In genomic region chr9:102504716-102505378, GRCm38 (mm10) we compare ENCODE assay signal across 17 mouse cellular contexts. TPM values are rescaled to one million over a fixed set of nuclear protein-coding genes. Genes with fewer than 3 reads are reported as not detected.
A peak's percentile ranks its signal among the peaks of the same experiment; 100 is the strongest.
DNase-seq lines count a peak whose midpoint lies in the region; ATAC-seq and TF ChIP-seq lines count a peak whose summit lies in the region.
"Had no signal": no experiment of that assay in that cellular context is flagged by ENCODE, and none has a peak within 500 bp of the region (broad histone marks: within the 10 kb centered on the region; RNA-seq: fewer than 3 reads in every experiment).

No protein-coding gene starts in this region.

- H3K4me2 ChIP-seq in embryonic facial prominence, embryonic 14.5 days (ENCODE audit: low read depth, low read length), result no peak overlapping the region
- no peak overlapping the region for H3K4me2 ChIP-seq in midbrain, postnatal 0 days (ENCODE audit: low read depth, low read length, poor library complexity, severe bottlenecking)
- no peak overlapping the region for H3K4me2 ChIP-seq in midbrain, embryonic 14.5 days (ENCODE audit: low read length)
- peak overlapping the region; percentile 40 for H3K4me2 ChIP-seq in myocyte (ENCODE audit: low read depth)

- TF ChIP-seq POLR2A in myocyte (IDR thresholded peaks at IDR 0.05; ENCODE audit: insufficient read length, low read depth), result no peak

- no peak for TF ChIP-seq CTCF in midbrain, postnatal 0 days (IDR thresholded peaks at IDR 0.05)

- H3K9me3 ChIP-seq in embryonic facial prominence, embryonic 14.5 days (ENCODE audit: control insufficient read depth, low read length), result no peaks in the 10 kb centered on the region
- H3K9me3 ChIP-seq in embryonic facial prominence, embryonic 10.5 days, result no peaks in the 10 kb centered on the region
- H3K9me3 ChIP-seq in midbrain, postnatal 0 days (ENCODE audit: low read length), result no peaks in the 10 kb centered on the region
- H3K9me3 ChIP-seq in midbrain, embryonic 14.5 days (ENCODE audit: control insufficient read depth, low read length), result no peaks in the 10 kb centered on the region
- H3K9me3 ChIP-seq in heart, embryonic 10.5 days, result no peaks in the 10 kb centered on the region
- H3K9me3 ChIP-seq: embryonic facial prominence, embryonic 13.5 days; limb, embryonic 15.5 days had no signal

- H3K36me3 ChIP-seq in embryonic facial prominence, embryonic 14.5 days (ENCODE audit: control insufficient read depth, insufficient read depth, low read length), result no peaks in the 10 kb centered on the region
- H3K36me3 ChIP-seq in embryonic facial prominence, embryonic 10.5 days (replicated peaks), result no peaks in the 10 kb centered on the region
- no peaks in the 10 kb centered on the region for H3K36me3 ChIP-seq in midbrain, postnatal 0 days (ENCODE audit: insufficient read depth, low read length)
- H3K36me3 ChIP-seq in midbrain, embryonic 14.5 days (ENCODE audit: control insufficient read depth, insufficient read depth, low read length), result no peaks in the 10 kb centered on the region
- no peaks in the 10 kb centered on the region for H3K36me3 ChIP-seq in heart, embryonic 10.5 days
- H3K36me3 ChIP-seq in myocyte (ENCODE audit: control insufficient read depth, insufficient read depth), result no peaks in the 10 kb centered on the region
- H3K36me3 ChIP-seq: embryonic facial prominence, embryonic 13.5 days; limb, embryonic 15.5 days had no signal

- DNase-seq in embryonic facial prominence, embryonic 14.5 days (ENCODE audit: low spot score), result no peak
- DNase-seq in embryonic facial prominence, embryonic 10.5 days (ENCODE audit: low spot score), result no peak
- DNase-seq in midbrain, postnatal 0 days (ENCODE audit: low spot score), result peak; percentile 6
- no peak for DNase-seq in midbrain, embryonic 14.5 days
- DNase-seq in heart, embryonic 10.5 days (ENCODE audit: low spot score), result no peak
- DNase-seq in MN1 (ENCODE audit: low spot score), result no peak
- no peak for DNase-seq in spleen, adult 12 weeks (ENCODE audit: low spot score)
- DNase-seq: adrenal gland, postnatal 14 days; kidney, adult 9 months; lung, embryonic 14.5 days had no signal

- H3K4me1 ChIP-seq in embryonic facial prominence, embryonic 14.5 days (ENCODE audit: control insufficient read depth, insufficient read depth, low read length), result peaks cover 7% of the 10 kb centered on the region; the same call in 1 of the 2 replicates
- H3K4me1 ChIP-seq in embryonic facial prominence, embryonic 10.5 days, result peaks cover 11% of the 10 kb centered on the region
- H3K4me1 ChIP-seq in midbrain, postnatal 0 days (ENCODE audit: insufficient read depth, low read length), result peaks cover 4% of the 10 kb centered on the region; the same call in 1 of the 2 replicates
- no peaks in the 10 kb centered on the region for H3K4me1 ChIP-seq in midbrain, embryonic 14.5 days (ENCODE audit: control insufficient read depth, insufficient read depth, low read length)
- H3K4me1 ChIP-seq in heart, embryonic 10.5 days, result peaks cover 15% of the 10 kb centered on the region

- ATAC-seq in embryonic facial prominence, embryonic 14.5 days (ENCODE audit: low read depth), result peak; percentile 60; the same call in 1 of the 2 replicates
- no peak for ATAC-seq in midbrain, postnatal 0 days (ENCODE audit: low FRiP score)
- ATAC-seq in midbrain, embryonic 14.5 days (ENCODE audit: low FRiP score, low TSS enrichment), result no peak
- ATAC-seq: forebrain, embryonic 14.5 days had no signal

- no peak overlapping the region for H3K9ac ChIP-seq in embryonic facial prominence, embryonic 14.5 days (ENCODE audit: low read depth, low read length)
- no peak overlapping the region for H3K9ac ChIP-seq in midbrain, postnatal 0 days (replicated peaks; ENCODE audit: low read length, poor library complexity, severe bottlenecking)
- H3K9ac ChIP-seq in midbrain, embryonic 14.5 days (replicated peaks; ENCODE audit: low read length), result no peak overlapping the region
- H3K9ac ChIP-seq: limb, embryonic 15.5 days; lung, embryonic 14.5 days had no signal

- H3K4me3 ChIP-seq in embryonic facial prominence, embryonic 14.5 days (ENCODE audit: low read depth, low read length), result no peak overlapping the region
- H3K4me3 ChIP-seq in embryonic facial prominence, embryonic 10.5 days, result no peak overlapping the region
- no peak overlapping the region for H3K4me3 ChIP-seq in midbrain, postnatal 0 days (ENCODE audit: low read depth, low read length)
- no peak overlapping the region for H3K4me3 ChIP-seq in midbrain, embryonic 14.5 days (replicated peaks; ENCODE audit: low read depth, low read length)
- H3K4me3 ChIP-seq in heart, embryonic 10.5 days, result no peak overlapping the region
- no peak overlapping the region for H3K4me3 ChIP-seq in myocyte

- H3K27ac ChIP-seq in embryonic facial prominence, embryonic 14.5 days (replicated peaks; ENCODE audit: low read depth, low read length), result no peak overlapping the region
- H3K27ac ChIP-seq in embryonic facial prominence, embryonic 10.5 days (replicated peaks), result no peak overlapping the region
- no peak overlapping the region for H3K27ac ChIP-seq in midbrain, postnatal 0 days (ENCODE audit: low read depth, low read length)
- no peak overlapping the region for H3K27ac ChIP-seq in midbrain, embryonic 14.5 days (replicated peaks; ENCODE audit: low read depth, low read length)
- H3K27ac ChIP-seq in heart, embryonic 10.5 days, result 0 out of 2 replicates have a peak overlapping the region, but pooled peaks have one; percentile 18
- H3K27ac ChIP-seq: embryonic facial prominence, embryonic 13.5 days; hindbrain, postnatal 0 days; left cerebral cortex, adult 2 months; limb, embryonic 15.5 days had no signal

- no peak overlapping the region for H3ac ChIP-seq in myocyte (ENCODE audit: control insufficient read depth, insufficient read length)

- H3K27me3 ChIP-seq in embryonic facial prominence, embryonic 14.5 days (replicated peaks; ENCODE audit: control insufficient read depth, insufficient read depth, low read length), result peaks cover 31% of the 10 kb centered on the region
- H3K27me3 ChIP-seq in embryonic facial prominence, embryonic 10.5 days (replicated peaks; ENCODE audit: low read depth, poor library complexity, severe bottlenecking), result peaks cover 63% of the 10 kb centered on the region
- no peaks in the 10 kb centered on the region for H3K27me3 ChIP-seq in midbrain, postnatal 0 days (ENCODE audit: insufficient read depth, low read length)
- H3K27me3 ChIP-seq in midbrain, embryonic 14.5 days (ENCODE audit: control insufficient read depth, insufficient read depth, low read length), result peaks cover 10% of the 10 kb centered on the region; the same call in 1 of the 2 replicates
- peaks cover 66% of the 10 kb centered on the region for H3K27me3 ChIP-seq in heart, embryonic 10.5 days (ENCODE audit: insufficient read depth, poor library complexity, severe bottlenecking)
- peaks cover 49% of the 10 kb centered on the region for H3K27me3 ChIP-seq in myocyte (ENCODE audit: control insufficient read depth, insufficient read depth, insufficient read length)

- no peaks in the 10 kb centered on the region for H3K79me2 ChIP-seq in myocyte (ENCODE audit: control insufficient read depth, insufficient read depth)

- WGBS in embryonic facial prominence, embryonic 14.5 days, result 87% methylated on average over 3 of the region's 3 CpGs
- WGBS in embryonic facial prominence, embryonic 10.5 days, result 77% methylated on average over 3 of the region's 3 CpGs
- WGBS in midbrain, postnatal 0 days, result 69% methylated on average over 3 of the region's 3 CpGs
- WGBS in midbrain, embryonic 14.5 days, result 79% methylated on average over 3 of the region's 3 CpGs
- WGBS in heart, embryonic 10.5 days, result 56% methylated on average over 3 of the region's 3 CpGs

TF ChIP-seq in myocyte, 11 proteins besides CTCF, POLR2A, EP300 and RAD21:
- TF ChIP-seq MAX (IDR thresholded peaks at IDR 0.05; ENCODE audit: low read depth) (no peak), POLR2AphosphoS2 (IDR thresholded peaks at IDR 0.05; ENCODE audit: insufficient read length, low read depth) (no peak), MYOD1 (IDR thresholded peaks at IDR 0.05; ENCODE audit: control insufficient read depth in 1 of 3, insufficient read length in 2 of 3, low read depth in 2 of 3) (peak; percentile 23 to 54 (median 51)), E2F4 (IDR thresholded peaks at IDR 0.05; ENCODE audit: insufficient read depth) (no peak), MYOG (IDR thresholded peaks at IDR 0.05; ENCODE audit: control insufficient read depth in 1 of 3, insufficient read depth in 1 of 3, insufficient read length in 2 of 3, low read depth in 2 of 3) (peak in 2 of 3 experiments; percentile 33 to 49)

RNA-seq across cellular contexts. Expression of gene Ky, which starts 0.7 kb away (rescaled TPM):
- 2.1 and 2.7 TPM in 2 replicates for polyA plus RNA-seq in embryonic facial prominence, embryonic 14.5 days (2014; fragmentation: Nextera tagmentation; extraction: Ambion mirVana)
- polyA plus RNA-seq in embryonic facial prominence, embryonic 10.5 days (2016; fragmentation: Nextera tagmentation; extraction: Ambion mirVana), result 0.04 and 0.10 TPM in 2 replicates
- total RNA-seq in midbrain, postnatal 0 days (2014; rRNA removed), result 3.7 and 6.5 TPM in 2 replicates
- polyA plus RNA-seq in midbrain, postnatal 0 days (2015; fragmentation: Nextera tagmentation; extraction: Ambion mirVana), result 0.99 and 1.7 TPM in 2 replicates
- 0.54 and 0.72 TPM in 2 replicates for polyA plus RNA-seq in midbrain, embryonic 14.5 days (2014; fragmentation: Nextera tagmentation; extraction: Ambion mirVana)
- 0.21 and 1.1 TPM in 2 replicates for polyA plus RNA-seq in heart, embryonic 10.5 days (2016; fragmentation: Nextera tagmentation; extraction: Ambion mirVana)
- polyA plus RNA-seq in myocyte (2012; fragmentation: generic; extraction: Trizol), result 0.40 TPM
- total RNA-seq: neutrophil, adult 5-6 weeks had no signal
